Mouse (Mus musculus): ENCODE measurements around the gene Rdh16. TPM values are rescaled to one million over a fixed set of nuclear protein-coding genes. Genes with fewer than 3 reads are reported as not detected.
"Not testable (repeated sequence)": the region's sequence is repeated elsewhere in the genome, so short reads cannot be mapped to it uniquely, and the experiment has no call there.

Rdh16 gene
- polyA plus RNA-seq, 1 experiment from 2014 or later, result not detected

DNA sequence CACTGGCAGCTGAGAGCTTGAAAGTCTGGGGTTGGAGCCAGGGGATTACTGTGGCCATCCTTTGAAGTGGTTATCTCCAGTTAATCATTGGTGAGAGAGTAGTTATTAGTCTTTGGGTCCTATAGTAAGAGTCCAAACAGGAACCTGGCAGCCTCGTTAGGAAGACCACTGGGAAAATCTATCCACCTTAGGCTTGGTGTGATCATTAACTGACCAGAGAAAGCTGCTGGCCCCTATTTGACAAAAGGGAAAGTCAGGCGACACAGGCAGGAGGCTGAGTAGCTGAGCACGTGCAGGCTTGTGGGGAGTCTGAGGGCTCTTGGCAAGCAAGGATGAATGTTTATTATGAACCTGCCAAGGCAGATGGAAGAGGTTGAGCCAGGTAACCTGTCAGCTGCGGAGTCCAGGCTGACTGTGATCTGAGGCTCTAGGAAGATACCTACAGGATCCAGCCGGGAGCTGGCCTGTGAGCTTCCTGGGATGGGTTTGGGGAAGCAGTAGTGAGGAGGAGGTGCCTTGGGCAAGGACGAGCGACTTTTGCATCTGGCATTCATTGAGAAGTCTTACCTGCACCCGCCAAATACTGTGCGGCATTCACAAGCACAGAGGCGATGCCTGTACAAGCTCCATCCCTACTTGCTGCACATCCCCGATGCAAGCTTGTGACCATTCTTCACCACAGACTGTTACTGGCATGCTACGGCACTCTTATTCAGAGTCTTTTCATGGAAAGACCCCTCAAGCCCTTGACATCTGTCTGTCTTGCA is 36.9 kb upstream of the Rdh16 start:
- DNase-seq (ENCODE audit: low spot score), result peak; percentile 63
- Histone ChIP-seq H3K27me3 (replicated peaks; ENCODE audit: control insufficient read depth, insufficient read depth, low read length) (no peaks in the 10 kb centered on the region), H3K27ac (ENCODE audit: low read depth) (no peak overlapping the region), H3K36me3 (ENCODE audit: control insufficient read depth, insufficient read depth, low read length) (no peaks in the 10 kb centered on the region), H3K4me1 (replicated peaks; ENCODE audit: control insufficient read depth, insufficient read depth, low read length) (no peaks in the 10 kb centered on the region), H3K9me3 (ENCODE audit: control insufficient read depth, low read length) (no peaks in the 10 kb centered on the region), H3K4me2 (ENCODE audit: low read length) (no peak overlapping the region), H3K4me3 (ENCODE audit: low read depth, low read length) (no peak overlapping the region), H3K9ac (ENCODE audit: low read length) (no peak overlapping the region)
- 62% methylated on average over 12 of the region's 12 CpGs for WGBS
- peak; percentile 69 for ATAC-seq (replicated peaks; ENCODE audit: low FRiP score, low TSS enrichment, low read depth)

GRCm38 (mm10) chr10:127766564-127766963 is 34.4 kb upstream of the Rdh16 start:
- no peaks in the 10 kb centered on the region for H3K4me1 ChIP-seq (replicated peaks; ENCODE audit: control insufficient read depth, insufficient read depth, low read length)
- no peak overlapping the region for H3K4me2 ChIP-seq (ENCODE audit: low read length)
- H3K36me3 ChIP-seq (ENCODE audit: control insufficient read depth, insufficient read depth, low read length), result no peaks in the 10 kb centered on the region
- ATAC-seq (replicated peaks; ENCODE audit: low FRiP score, low TSS enrichment, low read depth) (no peak), DNase-seq (ENCODE audit: low spot score) (no peak)
- no peaks in the 10 kb centered on the region for H3K9me3 ChIP-seq (ENCODE audit: control insufficient read depth, low read length)
- no peaks in the 10 kb centered on the region for H3K27me3 ChIP-seq (replicated peaks; ENCODE audit: control insufficient read depth, insufficient read depth, low read length)
- WGBS, result 87% methylated on average over 1 of the region's 1 CpGs
- H3K9ac ChIP-seq (ENCODE audit: low read length), result no peak overlapping the region
- no peak overlapping the region for H3K27ac ChIP-seq (ENCODE audit: low read depth)
- no peak overlapping the region for H3K4me3 ChIP-seq (ENCODE audit: low read depth, low read length)

DNA sequence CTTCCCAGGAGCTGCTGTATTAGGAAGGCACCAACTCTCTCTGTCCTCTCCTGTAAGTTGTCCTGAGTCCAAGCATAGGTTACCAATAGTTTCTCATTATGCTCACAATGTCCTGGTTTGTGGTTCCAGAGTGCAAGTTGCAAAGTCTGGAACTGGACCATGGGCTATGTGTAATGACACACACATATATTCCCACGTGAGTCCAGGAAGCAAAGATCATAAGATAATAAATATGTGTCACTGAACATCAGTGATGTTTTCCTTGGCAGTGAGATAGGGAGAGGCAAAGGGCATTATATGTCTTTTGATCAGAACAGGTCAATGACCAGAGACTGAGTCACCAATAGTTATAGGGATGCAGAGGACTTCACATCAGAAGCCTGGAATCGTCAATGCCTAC is 24.9 kb upstream of the Rdh16 start, which contains the start of gene Rdh9:
TSS of gene Rdh9 (plus strand) at position 376 of the 400 bp plus-strand sequence.
- Histone ChIP-seq H3K27me3 (replicated peaks; ENCODE audit: control insufficient read depth, insufficient read depth, low read length) (no peaks in the 10 kb centered on the region), H3K36me3 (ENCODE audit: control insufficient read depth, insufficient read depth, low read length) (no peaks in the 10 kb centered on the region), H3K9ac (ENCODE audit: low read length) (no peak within 1 kb of the TSS), H3K4me3 (ENCODE audit: low read depth, low read length) (no peak within 1 kb of the TSS), H3K9me3 (ENCODE audit: control insufficient read depth, low read length) (no peaks in the 10 kb centered on the region), H3K4me2 (ENCODE audit: low read length) (no peak within 1 kb of the TSS), H3K4me1 (replicated peaks; ENCODE audit: control insufficient read depth, insufficient read depth, low read length) (no peaks in the 10 kb centered on the region), H3K27ac (ENCODE audit: low read depth) (no peak within 1 kb of the TSS)
- DNase-seq (ENCODE audit: low spot score) (no peak), ATAC-seq (replicated peaks; ENCODE audit: low FRiP score, low TSS enrichment, low read depth) (no peak)
- WGBS, result 73% methylated on average over 2 of the region's 2 CpGs

DNA sequence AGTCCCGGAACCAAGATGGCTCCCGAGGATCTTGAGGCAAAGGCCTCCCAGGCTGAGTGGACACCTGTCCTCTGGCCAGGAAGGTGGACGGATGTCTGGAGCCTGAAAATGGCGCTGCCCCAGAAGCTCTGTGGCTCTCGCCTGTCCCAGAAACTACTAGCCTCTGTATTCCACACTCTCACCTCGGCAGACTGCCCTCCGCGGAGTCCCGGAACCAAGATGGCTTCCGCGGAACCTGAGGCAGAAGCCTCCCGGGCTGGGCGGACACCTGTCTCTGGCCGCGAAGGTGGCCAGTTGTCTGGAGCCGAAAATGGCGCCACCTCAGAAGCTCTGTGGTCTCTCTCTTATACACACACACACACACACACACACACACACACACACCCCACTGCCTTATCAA is 18.6 kb upstream of the Rdh16 start:
- 95% methylated on average over 17 of the region's 17 CpGs for WGBS
- H3K27ac ChIP-seq (ENCODE audit: low read depth); H3K36me3 ChIP-seq (ENCODE audit: control insufficient read depth, insufficient read depth, low read length); H3K4me2 ChIP-seq (ENCODE audit: low read length); H3K9me3 ChIP-seq (ENCODE audit: control insufficient read depth, low read length); H3K4me1 ChIP-seq (replicated peaks; ENCODE audit: control insufficient read depth, insufficient read depth, low read length); H3K9ac ChIP-seq (ENCODE audit: low read length); ATAC-seq (replicated peaks; ENCODE audit: low FRiP score, low TSS enrichment, low read depth); DNase-seq (ENCODE audit: low spot score); H3K27me3 ChIP-seq (replicated peaks; ENCODE audit: control insufficient read depth, insufficient read depth, low read length); H3K4me3 ChIP-seq (ENCODE audit: low read depth, low read length): not testable (repeated sequence)

- not testable (repeated sequence) for ATAC-seq (replicated peaks; ENCODE audit: low FRiP score, low TSS enrichment, low read depth); H3K9ac ChIP-seq (ENCODE audit: low read length); H3K4me2 ChIP-seq (ENCODE audit: low read length); H3K4me3 ChIP-seq (ENCODE audit: low read depth, low read length); H3K36me3 ChIP-seq (ENCODE audit: control insufficient read depth, insufficient read depth, low read length); H3K9me3 ChIP-seq (ENCODE audit: control insufficient read depth, low read length); H3K27me3 ChIP-seq (replicated peaks; ENCODE audit: control insufficient read depth, insufficient read depth, low read length); H3K4me1 ChIP-seq (replicated peaks; ENCODE audit: control insufficient read depth, insufficient read depth, low read length); H3K27ac ChIP-seq (ENCODE audit: low read depth); DNase-seq (ENCODE audit: low spot score)
- 90% methylated on average over 1 of the region's 1 CpGs for WGBS
These were observed 15.5 kb upstream of the Rdh16 start for GRCm38 (mm10) chr10:127785411-127785810.

DNA sequence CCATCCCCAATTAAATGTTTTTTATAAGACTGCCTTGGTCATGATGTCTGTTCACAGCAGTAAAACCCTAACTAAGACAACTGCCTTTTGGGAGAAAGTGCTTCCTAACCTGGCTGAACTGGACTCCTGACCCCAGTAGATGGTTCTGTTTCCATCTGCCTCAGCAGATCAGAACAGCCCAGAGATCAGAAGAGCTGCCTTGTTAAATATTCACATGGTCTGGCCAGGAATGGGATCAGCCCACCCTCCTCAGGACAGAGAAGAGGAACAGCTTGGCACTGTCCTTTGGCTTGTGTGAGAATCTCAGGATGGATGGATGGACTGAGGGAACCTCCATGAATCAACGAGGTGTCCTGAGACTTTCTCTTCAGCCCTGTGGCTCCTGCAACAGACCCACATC is 1.7 kb upstream of the Rdh16 start:
- H3K9me3 ChIP-seq (ENCODE audit: control insufficient read depth, low read length), result no peaks in the 10 kb centered on the region
- H3K27me3 ChIP-seq (replicated peaks; ENCODE audit: control insufficient read depth, insufficient read depth, low read length), result no peaks in the 10 kb centered on the region
- no peak for DNase-seq (ENCODE audit: low spot score)
- no peak overlapping the region for H3K4me3 ChIP-seq (ENCODE audit: low read depth, low read length)
- no peak for ATAC-seq (replicated peaks; ENCODE audit: low FRiP score, low TSS enrichment, low read depth)
- H3K9ac ChIP-seq (ENCODE audit: low read length), result no peak overlapping the region
- H3K4me2 ChIP-seq (ENCODE audit: low read length), result no peak overlapping the region
- no peak overlapping the region for H3K27ac ChIP-seq (ENCODE audit: low read depth)
- 62% methylated on average over 1 of the region's 1 CpGs for WGBS
- no peaks in the 10 kb centered on the region for H3K36me3 ChIP-seq (ENCODE audit: control insufficient read depth, insufficient read depth, low read length)
- no peaks in the 10 kb centered on the region for H3K4me1 ChIP-seq (replicated peaks; ENCODE audit: control insufficient read depth, insufficient read depth, low read length)

GRCm38 (mm10) chr10:127801612-127802011 is 660 bp downstream of the Rdh16 start:
- DNase-seq (ENCODE audit: low spot score) (no peak), ATAC-seq (replicated peaks; ENCODE audit: low FRiP score, low TSS enrichment, low read depth) (no peak)
- H3K9me3 ChIP-seq (ENCODE audit: control insufficient read depth, low read length), result no peaks in the 10 kb centered on the region
- no peak overlapping the region for H3K4me2 ChIP-seq (ENCODE audit: low read length)
- no peak overlapping the region for H3K4me3 ChIP-seq (ENCODE audit: low read depth, low read length)
- WGBS, result 88% methylated on average over 2 of the region's 2 CpGs
- H3K4me1 ChIP-seq (replicated peaks; ENCODE audit: control insufficient read depth, insufficient read depth, low read length), result no peaks in the 10 kb centered on the region
- H3K36me3 ChIP-seq (ENCODE audit: control insufficient read depth, insufficient read depth, low read length), result no peaks in the 10 kb centered on the region
- no peaks in the 10 kb centered on the region for H3K27me3 ChIP-seq (replicated peaks; ENCODE audit: control insufficient read depth, insufficient read depth, low read length)
- H3K9ac ChIP-seq (ENCODE audit: low read length), result no peak overlapping the region
- H3K27ac ChIP-seq (ENCODE audit: low read depth), result no peak overlapping the region

DNA sequence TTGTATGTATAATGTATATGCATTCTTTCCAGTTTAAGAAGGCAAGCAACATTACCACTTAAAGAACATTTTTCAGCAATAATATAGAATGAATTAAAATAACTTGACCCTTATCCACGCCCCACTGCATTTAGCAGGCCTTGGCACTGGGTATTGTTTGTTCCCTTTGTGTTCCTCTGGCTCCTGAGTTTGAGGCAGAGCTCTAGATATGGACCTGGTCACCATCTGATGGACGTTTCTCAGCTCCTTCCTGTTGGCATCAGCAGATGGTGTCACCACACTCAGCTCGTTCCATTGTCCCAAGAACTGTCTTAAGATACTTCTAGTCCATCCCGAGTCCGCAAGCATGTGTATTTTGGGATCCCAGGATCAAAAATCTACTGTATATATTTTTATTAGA is 1.3 kb downstream of the Rdh16 start:
- Histone ChIP-seq H3K4me2 (ENCODE audit: low read length) (no peak overlapping the region), H3K4me3 (ENCODE audit: low read depth, low read length) (no peak overlapping the region), H3K9me3 (ENCODE audit: control insufficient read depth, low read length) (no peaks in the 10 kb centered on the region), H3K9ac (ENCODE audit: low read length) (no peak overlapping the region), H3K27ac (ENCODE audit: low read depth) (no peak overlapping the region), H3K36me3 (ENCODE audit: control insufficient read depth, insufficient read depth, low read length) (no peaks in the 10 kb centered on the region), H3K27me3 (replicated peaks; ENCODE audit: control insufficient read depth, insufficient read depth, low read length) (no peaks in the 10 kb centered on the region), H3K4me1 (replicated peaks; ENCODE audit: control insufficient read depth, insufficient read depth, low read length) (no peaks in the 10 kb centered on the region)
- no peak for ATAC-seq (replicated peaks; ENCODE audit: low FRiP score, low TSS enrichment, low read depth)
- no peak for DNase-seq (ENCODE audit: low spot score)
- WGBS, result 82% methylated on average over 5 of the region's 5 CpGs

DNA sequence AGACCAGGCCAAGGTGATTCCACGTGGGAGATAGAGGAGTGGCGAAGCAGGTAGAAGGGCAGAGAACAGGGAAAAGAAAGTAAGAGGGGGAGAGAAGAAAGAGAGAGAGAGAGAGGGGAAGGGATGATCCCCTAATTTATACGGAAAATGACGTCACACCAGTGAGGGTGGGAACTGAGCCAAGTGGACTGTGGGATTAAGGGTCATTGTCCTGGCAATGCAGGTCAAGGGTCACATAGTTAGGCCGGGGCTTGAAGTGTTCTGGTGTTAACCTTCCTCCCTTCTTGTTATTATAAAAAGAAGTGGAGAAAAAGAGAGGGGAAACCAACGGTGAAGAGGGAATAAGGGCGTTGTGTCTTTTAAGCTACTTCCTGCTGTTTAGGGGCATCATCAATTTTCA is 3.5 kb downstream of the Rdh16 start:
- no peaks in the 10 kb centered on the region for H3K36me3 ChIP-seq (ENCODE audit: control insufficient read depth, insufficient read depth, low read length)
- no peak overlapping the region for H3K9ac ChIP-seq (ENCODE audit: low read length)
- H3K9me3 ChIP-seq (ENCODE audit: control insufficient read depth, low read length), result no peaks in the 10 kb centered on the region
- H3K4me1 ChIP-seq (replicated peaks; ENCODE audit: control insufficient read depth, insufficient read depth, low read length), result no peaks in the 10 kb centered on the region
- 65% methylated on average over 7 of the region's 7 CpGs for WGBS
- no peaks in the 10 kb centered on the region for H3K27me3 ChIP-seq (replicated peaks; ENCODE audit: control insufficient read depth, insufficient read depth, low read length)
- DNase-seq (ENCODE audit: low spot score) (no peak), ATAC-seq (replicated peaks; ENCODE audit: low FRiP score, low TSS enrichment, low read depth) (no peak)
- H3K4me2 ChIP-seq (ENCODE audit: low read length), result no peak overlapping the region
- no peak overlapping the region for H3K27ac ChIP-seq (ENCODE audit: low read depth)
- H3K4me3 ChIP-seq (ENCODE audit: low read depth, low read length), result no peak overlapping the region
